Mouse (Mus musculus): ENCODE data around the gene Fnbp4. TPM values are rescaled to one million over a fixed set of nuclear protein-coding genes. Genes with fewer than 3 reads are reported as not detected.
A peak's percentile ranks its signal among the peaks of the same experiment; 100 is the strongest.

Gene Fnbp4
- total RNA-seq (2012; rRNA removed) = 33.6 and 41.3 TPM in 2 replicates
- 48.8 and 54.9 TPM in 2 replicates for total RNA-seq (2014; rRNA removed)
- polyA plus RNA-seq (2012; ENCODE audit: insufficient read length, low read depth) = 66.7 and 74.0 TPM in 2 replicates

- peak within 1 kb of the TSS; percentile 74 to 97 (median 92) for H3K4me3 ChIP-seq (replicated peaks in 1 of 3; ENCODE audit: low read depth in 2 of 3, low read length in 2 of 3, poor library complexity in 1 of 3)
- peak; percentile 99 for DNase-seq (ENCODE audit: extremely low read depth)
- H3K27ac ChIP-seq (ENCODE audit: insufficient read depth, low read depth) = peak within 1 kb of the TSS; percentile 61
- dilution Hi-C loops (cut with MboI; ENCODE audit: extremely low pct_ligation_motif_present, extremely low pct_unique_long_range_greater_than_20kb, low sequenced_read_pairs) = no loop called here
- TF ChIP-seq IRF4 (IDR thresholded peaks at IDR 0.05; ENCODE audit: low read depth, low read length) (no peak), USF1 (IDR thresholded peaks at IDR 0.05; ENCODE audit: low read depth, low read length) (no peak), ETS1 (conservative IDR thresholded peaks at IDR 0.05; ENCODE audit: low read depth, low read length) (0 out of 2 replicates have a peak, but pooled peaks have one; percentile 11), SIN3A (IDR thresholded peaks at IDR 0.05; ENCODE audit: low read length) (peak; percentile 61), SMC3 (IDR thresholded peaks at IDR 0.05; ENCODE audit: low read depth, low read length) (no peak), ZNF384 (IDR thresholded peaks at IDR 0.05; ENCODE audit: low read depth, low read length) (no peak), ZC3H11A (IDR thresholded peaks at IDR 0.05; ENCODE audit: low read depth, low read length) (no peak), TCF12 (IDR thresholded peaks at IDR 0.05; ENCODE audit: low read depth, low read length) (peak; percentile 61), MEF2A (IDR thresholded peaks at IDR 0.05; ENCODE audit: borderline replicate concordance, low read depth, low read length) (peak; percentile 88), E2F4 (IDR thresholded peaks at IDR 0.05; ENCODE audit: insufficient replicate concordance, low read depth, low read length) (peak; percentile 93), JUN (IDR thresholded peaks at IDR 0.05; ENCODE audit: insufficient read depth, low read depth, low read length) (no peak), UBTF (IDR thresholded peaks at IDR 0.05; ENCODE audit: low read depth, low read length) (no peak), KAT2A (IDR thresholded peaks at IDR 0.05; ENCODE audit: insufficient replicate concordance, low read length) (no peak; the same call in 1 of the 2 replicates), POLR2A (IDR thresholded peaks at IDR 0.05; ENCODE audit: low read depth, low read length) (peak; percentile 92), HCFC1 (IDR thresholded peaks at IDR 0.05; ENCODE audit: low read depth, low read length) (peak; percentile 69), ELF1 (IDR thresholded peaks at IDR 0.05; ENCODE audit: low read depth, low read length) (peak; percentile 96), JUND (conservative IDR thresholded peaks at IDR 0.05; ENCODE audit: low read depth, low read length) (no peak), CHD2 (IDR thresholded peaks at IDR 0.05; ENCODE audit: low read length) (peak; percentile 74), MAX (IDR thresholded peaks at IDR 0.05; ENCODE audit: low read length) (peak; percentile 95), CHD1 (IDR thresholded peaks at IDR 0.05; ENCODE audit: low read depth, low read length) (0 out of 2 replicates have a peak, but pooled peaks have one; percentile 78), BHLHE40 (IDR thresholded peaks at IDR 0.05; ENCODE audit: low read depth, low read length) (peak; percentile 81), MAFK (IDR thresholded peaks at IDR 0.05; ENCODE audit: insufficient replicate concordance, low read length) (no peak), EP300 (IDR thresholded peaks at IDR 0.05; ENCODE audit: low read length) (no peak), ZMIZ1 (IDR thresholded peaks at IDR 0.05; ENCODE audit: low read depth, low read length) (peak; percentile 70), RAD21 (IDR thresholded peaks at IDR 0.05; ENCODE audit: low read depth, low read length) (no peak), PAX5 (IDR thresholded peaks at IDR 0.05; ENCODE audit: low read length) (no peak), GABPA (IDR thresholded peaks at IDR 0.05; ENCODE audit: insufficient replicate concordance, low read depth, low read length) (no peak), POLR2AphosphoS2 (IDR thresholded peaks at IDR 0.05; ENCODE audit: low read depth, low read length) (peak; percentile 12; the same call in 1 of the 2 replicates), TBP (conservative IDR thresholded peaks at IDR 0.05; ENCODE audit: low read depth, low read length) (peak; percentile 78), CTCF (conservative IDR thresholded peaks at IDR 0.05 in 1 of 2, IDR thresholded peaks at IDR 0.05 in 1 of 2; ENCODE audit: low read depth in 2 of 2, low read length in 2 of 2) (no peak), NRF1 (IDR thresholded peaks at IDR 0.05; ENCODE audit: low read depth, low read length) (peak; percentile 100), MAZ (IDR thresholded peaks at IDR 0.05; ENCODE audit: low read depth, low read length) (no peak), MYC (IDR thresholded peaks at IDR 0.05; ENCODE audit: low read depth, low read length) (peak; percentile 99), NELFE (IDR thresholded peaks at IDR 0.05; ENCODE audit: low read depth, low read length) (peak; percentile 79; the same call in 1 of the 2 replicates), RCOR1 (conservative IDR thresholded peaks at IDR 0.05; ENCODE audit: low read depth, low read length) (no peak), ZKSCAN1 (IDR thresholded peaks at IDR 0.05; ENCODE audit: borderline replicate concordance, low read depth, low read length) (no peak), USF2 (conservative IDR thresholded peaks at IDR 0.05; ENCODE audit: low read depth, low read length) (no peak), MXI1 (IDR thresholded peaks at IDR 0.05; ENCODE audit: low read depth, low read length) (no peak)
- H3K27me3 ChIP-seq (replicated peaks) = no peaks in the 10 kb centered on the region
- H3K4me2 ChIP-seq (ENCODE audit: insufficient read depth, low read depth, poor library complexity, severe bottlenecking) = peak within 1 kb of the TSS; percentile 65
- H3K9ac ChIP-seq (ENCODE audit: insufficient read depth, low read depth) = peak within 1 kb of the TSS; percentile 100
- in situ Hi-C loops (cut with MboI; ENCODE audit: low pct_ligation_motif_present, low pct_unique_long_range_greater_than_20kb, low sequenced_read_pairs) = no loop called here
- H3K36me3 ChIP-seq (replicated peaks in 1 of 2; ENCODE audit: control insufficient read depth in 1 of 2, insufficient read depth in 1 of 2, low read length in 1 of 2) = peaks cover 12 to 23% of the 10 kb centered on the region in 2 experiments
- peaks cover 49% of the 10 kb centered on the region for H3K79me2 ChIP-seq (replicated peaks; ENCODE audit: control insufficient read depth, extremely low read depth, insufficient read depth, poor library complexity, severe bottlenecking)
- no peaks in the 10 kb centered on the region for H3K9me3 ChIP-seq (replicated peaks; ENCODE audit: low read length)
- peaks cover 10 to 25% of the 10 kb centered on the region in 2 experiments for H3K4me1 ChIP-seq (ENCODE audit: control insufficient read depth in 1 of 2, insufficient read depth in 2 of 2)
Measured at GRCm38 (mm10) chr2:90745053-90745678, at the start of gene Fnbp4. Gene Fnbp4 (plus strand): TSS chr2:90745370.
